Mouse (Mus musculus) ES-Bruce4 (cell line): ENCODE measurements around the gene Sik3.

Source experiments
- CTCF ChIP-seq: IDR thresholded peaks from one replicate; pipeline ENCODE4 v1.8.1; 2011; ENCODE audit warnings: low read depth, low read length
- POLR2A ChIP-seq: IDR thresholded peaks from one replicate; pipeline ENCODE4 v1.8.1; 2011; ENCODE audit warnings: low read length; ENCODE audit not compliant: insufficient read depth

DNA sequence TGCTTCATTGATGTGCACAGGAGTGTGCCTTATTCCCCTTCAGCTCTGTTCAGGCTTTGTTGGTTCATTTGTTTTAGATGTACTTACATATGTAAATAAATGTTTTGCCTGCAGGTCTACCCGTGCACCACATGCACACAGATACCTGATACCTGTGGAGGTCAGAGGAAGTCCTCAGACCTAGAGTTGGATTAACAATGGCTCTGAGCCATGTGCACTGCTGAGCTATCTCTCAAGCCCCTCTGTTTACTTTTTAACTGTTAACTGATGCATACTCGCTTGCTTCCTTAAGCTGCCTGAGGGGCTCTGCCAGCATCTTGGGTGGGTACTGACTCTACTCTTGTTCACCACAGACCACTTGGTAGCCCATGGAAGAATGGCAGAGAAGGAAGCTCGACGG, 142.4 kb downstream of the Sik3 start:
- no peak for TF ChIP-seq POLR2A
- TF ChIP-seq CTCF = no peak
